Mouse (Mus musculus) frontal cortex, adult (tissue): ENCODE results near the gene Adcy7.

Experiments used
- ATAC-seq: cut with Nextera tagmentation; 2 replicates; pipeline ENCODE4 v1.9.2; 2017; ENCODE audit warnings: mild to moderate bottlenecking, moderate library complexity, mixed read lengths; ENCODE audit not compliant: low TSS enrichment

Adcy7 gene

GRCm38 (mm10) chr8:88299907-88300603, 27.9 kb downstream of the Adcy7 start:
- ATAC-seq = no peak

- no peak for ATAC-seq
These were observed 29.6 kb downstream of the Adcy7 start for GRCm38 (mm10) chr8:88301589-88302437.

GRCm38 (mm10) chr8:88305814-88306213, 33.6 kb downstream of the Adcy7 start:
- no peak for ATAC-seq

- no peak for ATAC-seq
These were observed 34.3 kb downstream of the Adcy7 start for GRCm38 (mm10) chr8:88306511-88306910.

- no peak for ATAC-seq
These were observed 35.5 kb downstream of the Adcy7 start for GRCm38 (mm10) chr8:88307736-88308135.

GRCm38 (mm10) chr8:88309274-88309873, 37.2 kb downstream of the Adcy7 start:
- no peak for ATAC-seq

GRCm38 (mm10) chr8:88309881-88310280, 37.7 kb downstream of the Adcy7 start:
- ATAC-seq = no peak

GRCm38 (mm10) chr8:88310286-88310685, 38.1 kb downstream of the Adcy7 start:
- ATAC-seq = no peak

GRCm38 (mm10) chr8:88312966-88313365, 40.8 kb downstream of the Adcy7 start:
- ATAC-seq = no peak

GRCm38 (mm10) chr8:88313991-88314390, 41.8 kb downstream of the Adcy7 start:
- no peak for ATAC-seq

- ATAC-seq = no peak
These were observed 43.1 kb downstream of the Adcy7 start for GRCm38 (mm10) chr8:88315302-88315701.

- ATAC-seq = peak; percentile 38; the same call in 1 of the 2 replicates
These were observed 44.1 kb downstream of the Adcy7 start for GRCm38 (mm10) chr8:88316139-88316931.

GRCm38 (mm10) chr8:88317341-88317740, 45.1 kb downstream of the Adcy7 start:
- no peak for ATAC-seq

- no peak for ATAC-seq
These were observed 45.9 kb downstream of the Adcy7 start for GRCm38 (mm10) chr8:88318151-88318550.

GRCm38 (mm10) chr8:88320134-88320533, 47.9 kb downstream of the Adcy7 start:
- no peak for ATAC-seq

GRCm38 (mm10) chr8:88321387-88321786, 49.2 kb downstream of the Adcy7 start:
- ATAC-seq = no peak

- no peak for ATAC-seq
These were observed 51.3 kb downstream of the Adcy7 start for GRCm38 (mm10) chr8:88323523-88323922.

GRCm38 (mm10) chr8:88324760-88325159, 52.6 kb downstream of the Adcy7 start:
- peak; percentile 32 for ATAC-seq

- 0 out of 2 replicates have a peak, but pooled peaks have one; percentile 3 for ATAC-seq
These were observed 53.0 kb downstream of the Adcy7 start for GRCm38 (mm10) chr8:88325251-88325650.

GRCm38 (mm10) chr8:88325795-88326194, 53.6 kb downstream of the Adcy7 start:
- no peak for ATAC-seq

GRCm38 (mm10) chr8:88326328-88326727, 54.1 kb downstream of the Adcy7 start:
- no peak for ATAC-seq

- no peak for ATAC-seq
These were observed 56.5 kb downstream of the Adcy7 start for GRCm38 (mm10) chr8:88328689-88329088.
